Mouse (Mus musculus) embryonic fibroblast, embryonic 13.5 days (primary cell): ENCODE results near the gene Celf2.

Experiments used
- CTCF ChIP-seq: IDR thresholded peaks from 2 replicates; pipeline ENCODE4 v1.5.1; 2011; ENCODE audit warnings: mild to moderate bottlenecking, control low read depth, low read length, moderate library complexity, borderline replicate concordance; ENCODE audit not compliant: insufficient read depth
- POLR2A ChIP-seq: IDR thresholded peaks from 2 replicates; pipeline ENCODE4 v1.6.1; 2011; ENCODE audit warnings: low read depth, mild to moderate bottlenecking, control low read depth, low read length, moderate library complexity

GRCm38 (mm10) chr2:6739998-6740668 is 769.2 kb downstream of the Celf2 start:
- no peak for TF ChIP-seq POLR2A
- TF ChIP-seq CTCF, result no peak
